Mouse (Mus musculus): ENCODE data around the gene Trpc4ap. TPM values are rescaled to one million over a fixed set of nuclear protein-coding genes. Genes with fewer than 3 reads are reported as not detected.
"Not testable (repeated sequence)": the region's sequence is repeated elsewhere in the genome, so short reads cannot be mapped to it uniquely, and the experiment has no call there.

Trpc4ap gene
- polyA plus RNA-seq, 2 experiments: 37.3 to 44.7 TPM

- Histone ChIP-seq H3K36me3 (replicated peaks; ENCODE audit: control insufficient read depth, insufficient read depth, low read depth) (no peaks in the 10 kb centered on the region), H3K27me3 (ENCODE audit: control insufficient read depth, insufficient read depth, low read length) (no peaks in the 10 kb centered on the region), H3K9ac (replicated peaks) (peak overlapping the region; percentile 91), H3K27ac (peak overlapping the region; percentile 96), H3K9me3 (ENCODE audit: control insufficient read depth, low read length) (no peaks in the 10 kb centered on the region), H3K4me1 (replicated peaks; ENCODE audit: control insufficient read depth in 2 of 2, insufficient read depth in 2 of 2, low read length in 1 of 2) (peaks cover 48 to 62% of the 10 kb centered on the region in 2 experiments), H3K4me2 (ENCODE audit: low read depth) (peak overlapping the region; percentile 98), H3K4me3 (ENCODE audit: insufficient read depth in 1 of 2, low read depth in 2 of 2, low read length in 2 of 2) (peak overlapping the region; percentile 61 to 72)
- DNase-seq (ENCODE audit: low read depth in 3 of 3, low spot score in 3 of 3) (peak in 1 of 3 experiments; percentile 58), ATAC-seq (ENCODE audit: insufficient read depth) (peak; percentile 79)
- 28% methylated on average over 8 of the region's 8 CpGs for WGBS (ENCODE audit: insufficient replicate concordance)
- TF ChIP-seq CTCF (IDR thresholded peaks at IDR 0.05; ENCODE audit: low read depth) (no peak), EP300 (IDR thresholded peaks at IDR 0.05; ENCODE audit: low read depth) (no peak)
Measured at GRCm38 (mm10) chr2:155613953-155614352, 78.2 kb downstream of the Trpc4ap start.

GRCm38 (mm10) chr2:155613326-155613755, 78.8 kb downstream of the Trpc4ap start:
- Histone ChIP-seq H3K27ac (peak overlapping the region; percentile 96), H3K9me3 (ENCODE audit: control insufficient read depth, low read length) (no peaks in the 10 kb centered on the region), H3K27me3 (ENCODE audit: control insufficient read depth, insufficient read depth, low read length) (no peaks in the 10 kb centered on the region), H3K4me3 (ENCODE audit: insufficient read depth in 1 of 2, low read depth in 2 of 2, low read length in 2 of 2) (peak overlapping the region; percentile 61 to 72), H3K36me3 (replicated peaks; ENCODE audit: control insufficient read depth, insufficient read depth, low read depth) (no peaks in the 10 kb centered on the region), H3K9ac (replicated peaks) (peak overlapping the region; percentile 91), H3K4me2 (ENCODE audit: low read depth) (peak overlapping the region; percentile 98), H3K4me1 (replicated peaks; ENCODE audit: control insufficient read depth in 2 of 2, insufficient read depth in 2 of 2, low read length in 1 of 2) (peaks cover 42 to 57% of the 10 kb centered on the region in 2 experiments)
- DNase-seq (ENCODE audit: low read depth in 3 of 3, low spot score in 3 of 3): peak; percentile 91 to 93 (median 92)
- ATAC-seq (ENCODE audit: insufficient read depth): peak; percentile 97
- 3% methylated on average over 20 of the region's 20 CpGs for WGBS (ENCODE audit: insufficient replicate concordance)
- TF ChIP-seq CTCF (IDR thresholded peaks at IDR 0.05; ENCODE audit: low read depth) (peak; percentile 45; the same call in 1 of the 2 replicates), EP300 (IDR thresholded peaks at IDR 0.05; ENCODE audit: low read depth) (no peak)

- peak overlapping the region; percentile 96 for H3K27ac ChIP-seq
- ATAC-seq (ENCODE audit: insufficient read depth): no peak
- H3K4me1 ChIP-seq (replicated peaks; ENCODE audit: control insufficient read depth in 2 of 2, insufficient read depth in 2 of 2, low read length in 1 of 2): peaks cover 37 to 53% of the 10 kb centered on the region in 2 experiments
- H3K36me3 ChIP-seq (replicated peaks; ENCODE audit: control insufficient read depth, insufficient read depth, low read depth): no peaks in the 10 kb centered on the region
- DNase-seq (ENCODE audit: low read depth in 3 of 3, low spot score in 3 of 3): peak in 2 of 3 experiments; percentile 67 to 73
- H3K4me3 ChIP-seq (ENCODE audit: insufficient read depth in 1 of 2, low read depth in 2 of 2, low read length in 2 of 2): no peak overlapping the region
- H3K9me3 ChIP-seq (ENCODE audit: control insufficient read depth, low read length): no peaks in the 10 kb centered on the region
- peak overlapping the region; percentile 98 for H3K4me2 ChIP-seq (ENCODE audit: low read depth)
- TF ChIP-seq EP300 (IDR thresholded peaks at IDR 0.05; ENCODE audit: low read depth): no peak
- no peak for TF ChIP-seq CTCF (IDR thresholded peaks at IDR 0.05; ENCODE audit: low read depth)
- WGBS (ENCODE audit: insufficient replicate concordance): 70% methylated on average over 9 of the region's 9 CpGs
- no peaks in the 10 kb centered on the region for H3K27me3 ChIP-seq (ENCODE audit: control insufficient read depth, insufficient read depth, low read length)
- peak overlapping the region; percentile 91 for H3K9ac ChIP-seq (replicated peaks)
Measured at GRCm38 (mm10) chr2:155611834-155612550, 80.2 kb downstream of the Trpc4ap start.

- Histone ChIP-seq H3K4me1 (replicated peaks; ENCODE audit: control insufficient read depth in 2 of 2, insufficient read depth in 2 of 2, low read length in 1 of 2) (peaks cover 37 to 56% of the 10 kb centered on the region in 2 experiments), H3K4me2 (ENCODE audit: low read depth) (peak within 1 kb of the TSS; percentile 98), H3K4me3 (ENCODE audit: insufficient read depth in 1 of 2, low read depth in 2 of 2, low read length in 2 of 2) (no peak within 1 kb of the TSS), H3K9ac (replicated peaks) (no peak within 1 kb of the TSS; the same call in none of the 2 replicates), H3K27ac (peak within 1 kb of the TSS; percentile 41), H3K27me3 (ENCODE audit: control insufficient read depth, insufficient read depth, low read length) (no peaks in the 10 kb centered on the region), H3K9me3 (ENCODE audit: control insufficient read depth, low read length) (no peaks in the 10 kb centered on the region), H3K36me3 (replicated peaks; ENCODE audit: control insufficient read depth, insufficient read depth, low read depth) (no peaks in the 10 kb centered on the region)
- WGBS (ENCODE audit: insufficient replicate concordance): 52% methylated on average over 4 of the region's 4 CpGs
- ATAC-seq (ENCODE audit: insufficient read depth) (no peak), DNase-seq (ENCODE audit: low read depth in 3 of 3, low spot score in 3 of 3) (no peak)
- TF ChIP-seq CTCF (IDR thresholded peaks at IDR 0.05; ENCODE audit: low read depth): no peak
- TF ChIP-seq EP300 (IDR thresholded peaks at IDR 0.05; ENCODE audit: low read depth): no peak
Measured at GRCm38 (mm10) chr2:155610978-155611377, 81.2 kb downstream of the Trpc4ap start, which contains the start of gene Myh7b. TSS of gene Myh7b (plus strand) at chr2:155611212.

- H3K27ac ChIP-seq: peak overlapping the region; percentile 97
- H3K36me3 ChIP-seq (replicated peaks; ENCODE audit: control insufficient read depth, insufficient read depth, low read depth): no peaks in the 10 kb centered on the region
- DNase-seq (ENCODE audit: low read depth in 3 of 3, low spot score in 3 of 3): no peak
- peak overlapping the region; percentile 45; the same call in 1 of the 2 replicates for H3K9ac ChIP-seq (replicated peaks)
- H3K4me1 ChIP-seq (replicated peaks; ENCODE audit: control insufficient read depth in 2 of 2, insufficient read depth in 2 of 2, low read length in 1 of 2): peaks cover 46 to 54% of the 10 kb centered on the region in 2 experiments
- H3K4me2 ChIP-seq (ENCODE audit: low read depth): no peak overlapping the region
- no peaks in the 10 kb centered on the region for H3K9me3 ChIP-seq (ENCODE audit: control insufficient read depth, low read length)
- no peaks in the 10 kb centered on the region for H3K27me3 ChIP-seq (ENCODE audit: control insufficient read depth, insufficient read depth, low read length)
- H3K4me3 ChIP-seq (ENCODE audit: insufficient read depth in 1 of 2, low read depth in 2 of 2, low read length in 2 of 2): no peak overlapping the region
- WGBS (ENCODE audit: insufficient replicate concordance): 83% methylated on average over 4 of the region's 4 CpGs
- ATAC-seq (ENCODE audit: insufficient read depth): no peak
- no peak for TF ChIP-seq EP300 (IDR thresholded peaks at IDR 0.05; ENCODE audit: low read depth)
- 0 out of 2 replicates have a peak, but pooled peaks have one; percentile 19 for TF ChIP-seq CTCF (IDR thresholded peaks at IDR 0.05; ENCODE audit: low read depth)
Measured at GRCm38 (mm10) chr2:155606360-155606759, 85.8 kb downstream of the Trpc4ap start.

- Histone ChIP-seq H3K4me1 (replicated peaks; ENCODE audit: control insufficient read depth in 2 of 2, insufficient read depth in 2 of 2, low read length in 1 of 2) (peaks cover 42 to 48% of the 10 kb centered on the region in 2 experiments), H3K27ac (peak overlapping the region; percentile 97), H3K9ac (replicated peaks) (peak overlapping the region; percentile 82), H3K4me2 (ENCODE audit: low read depth) (peak overlapping the region; percentile 92), H3K4me3 (ENCODE audit: insufficient read depth in 1 of 2, low read depth in 2 of 2, low read length in 2 of 2) (peak overlapping the region; percentile 44 to 47)
- H3K9me3 ChIP-seq (ENCODE audit: control insufficient read depth, low read length); H3K36me3 ChIP-seq (replicated peaks; ENCODE audit: control insufficient read depth, insufficient read depth, low read depth); DNase-seq (ENCODE audit: low read depth in 3 of 3, low spot score in 3 of 3); H3K27me3 ChIP-seq (ENCODE audit: control insufficient read depth, insufficient read depth, low read length): not testable (repeated sequence)
- WGBS (ENCODE audit: insufficient replicate concordance): 17% methylated on average over 4 of the region's 4 CpGs
- ATAC-seq (ENCODE audit: insufficient read depth): peak; percentile 84
Measured at GRCm38 (mm10) chr2:155605236-155605589, 87.0 kb downstream of the Trpc4ap start.

Data from liver, embryonic 14.5 days (tissue).